Mouse (Mus musculus): ENCODE results near the gene Sbds.

DNA sequence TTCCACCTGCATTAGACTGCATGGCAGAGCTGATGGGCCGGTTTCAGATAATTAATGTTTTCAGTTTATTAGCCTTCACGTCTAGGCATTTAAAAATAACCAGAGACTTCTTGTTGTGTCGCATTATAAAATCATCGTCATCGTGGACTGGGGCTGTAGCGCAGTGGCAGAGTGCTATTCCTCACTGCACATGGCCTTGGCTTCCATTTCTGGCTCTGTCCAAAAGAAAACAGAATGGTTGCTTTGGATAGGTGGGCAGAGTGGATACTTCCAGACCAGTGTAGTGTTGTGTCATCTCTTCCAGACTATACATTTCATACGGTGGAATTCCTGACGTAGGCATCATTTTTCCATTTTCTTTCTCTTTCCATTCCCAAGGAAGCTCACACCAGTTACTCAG is 44.2 kb upstream of the Sbds start:
- TF ChIP-seq POLR2A (IDR thresholded peaks at IDR 0.05; ENCODE audit: insufficient read depth, low read depth, low read length), result no peak
- no peak for TF ChIP-seq CTCF (IDR thresholded peaks at IDR 0.05; ENCODE audit: insufficient read depth, low read depth, low read length)

Data from olfactory bulb, adult 2 months (tissue).